In genomic region chr2:152111920-152112319, GRCm38 (mm10) we compare ENCODE assay signal across 8 mouse cellular contexts. TPM values are rescaled to one million over a fixed set of nuclear protein-coding genes. Genes with fewer than 3 reads are reported as not detected.
DNase-seq lines count a peak whose midpoint lies in the region; ATAC-seq lines count a peak whose summit lies in the region.

No protein-coding gene starts in this region.

- H3K4me3 ChIP-seq in intestine, embryonic 14.5 days (ENCODE audit: low read depth, low read length) = no peak overlapping the region

- H3K4me2 ChIP-seq in intestine, embryonic 14.5 days (ENCODE audit: low read length) = no peak overlapping the region

- intact Hi-C loops in gastrocnemius, postnatal 36 days (cut with DNase I) = loop anchor here (1.0 to 5.0 kb wide), 2 partner anchors 85 to 255 kb away; no protein-coding TSS in a partner anchor
- intact Hi-C loops in left cerebral cortex, postnatal 10 days (cut with DNase I) = loop anchor here (2.0 kb wide), 1 partner anchor 85 kb away; no protein-coding TSS in a partner anchor

- no peaks in the 10 kb centered on the region for H3K36me3 ChIP-seq in intestine, embryonic 14.5 days (ENCODE audit: control insufficient read depth, insufficient read depth, low read length)

- no peak overlapping the region for H3K27ac ChIP-seq in intestine, embryonic 14.5 days (ENCODE audit: low read depth)

- 8% methylated on average over 7 of the region's 7 CpGs for WGBS in intestine, embryonic 14.5 days

- no peak overlapping the region for H3K9ac ChIP-seq in intestine, embryonic 14.5 days (ENCODE audit: low read length)

- H3K9me3 ChIP-seq in intestine, embryonic 14.5 days (ENCODE audit: control insufficient read depth, low read length) = no peaks in the 10 kb centered on the region

- peaks cover 4% of the 10 kb centered on the region; the same call in 1 of the 2 replicates for H3K27me3 ChIP-seq in intestine, embryonic 14.5 days (replicated peaks; ENCODE audit: control insufficient read depth, insufficient read depth, low read length)

- peak; percentile 73 for ATAC-seq in intestine, embryonic 14.5 days (replicated peaks; ENCODE audit: low FRiP score, low TSS enrichment, low read depth)

- DNase-seq in adrenal gland, adult 2 months = peak; percentile 89
- peak; percentile 90 for DNase-seq in embryo, embryonic 11.5 days (ENCODE audit: low read depth, low spot score)
- peak; percentile 86 to 87 for DNase-seq in gastrocnemius, postnatal 36 days
- DNase-seq in intestine, embryonic 14.5 days (ENCODE audit: low spot score) = peak; percentile 97
- peak; percentile 86 to 90 for DNase-seq in left cerebral cortex, postnatal 10 days (ENCODE audit: extremely low spot score in 1 of 2, low spot score in 2 of 2)
- peak; percentile 95 for DNase-seq in mesoderm, embryonic 11.5 days (ENCODE audit: low read depth, low spot score)
- peak; percentile 89 for DNase-seq in right cerebral cortex, postnatal 25 days
- DNase-seq in urinary bladder, postnatal 36 days (ENCODE audit: low spot score in 2 of 2) = peak; percentile 86 to 87

- peaks cover 7% of the 10 kb centered on the region; the same call in 1 of the 2 replicates for H3K4me1 ChIP-seq in intestine, embryonic 14.5 days (replicated peaks; ENCODE audit: control insufficient read depth, insufficient read depth, low read length)

RNA-seq across cellular contexts. Expression of gene Srxn1, which starts 6.6 kb away (rescaled TPM):
- 100 to 1,000 TPM; 188 to 772 TPM for total RNA-seq in adrenal gland, adult 2 months (2021)
- 315 and 608 TPM in 2 replicates for polyA plus RNA-seq in adrenal gland, adult 2 months (2012; rRNA removed)
- 10 to 100 TPM; 21.3 to 21.5 TPM for total RNA-seq in gastrocnemius, postnatal 36 days (2021)
- polyA plus RNA-seq in intestine, embryonic 14.5 days (2014; fragmentation: Nextera tagmentation; extraction: Ambion mirVana) = 12.0 and 12.4 TPM in 2 replicates
- total RNA-seq in left cerebral cortex, postnatal 10 days (2021) = 10 to 100 TPM; 38.1 to 38.8 TPM

RNA-seq across cellular contexts. Expression of gene Scrt2, which starts 30.6 kb away (rescaled TPM):
- total RNA-seq in adrenal gland, adult 2 months (2021) = under 1 TPM; 0.21 to 0.35 TPM
- polyA plus RNA-seq in adrenal gland, adult 2 months (2012; rRNA removed) = 0.27 and 0.36 TPM in 2 replicates
- total RNA-seq in gastrocnemius, postnatal 36 days (2021) = not detected
- 0.07 and 0.08 TPM in 2 replicates for polyA plus RNA-seq in intestine, embryonic 14.5 days (2014; fragmentation: Nextera tagmentation; extraction: Ambion mirVana)
- total RNA-seq in left cerebral cortex, postnatal 10 days (2021) = 1 to 10 TPM; 7.8 to 8.5 TPM

RNA-seq across cellular contexts. Expression of gene Tcf15, which starts 31.4 kb away (rescaled TPM):
- 1 to 10 TPM; 2.8 to 5.7 TPM for total RNA-seq in adrenal gland, adult 2 months (2021)
- 19.0 and 32.0 TPM in 2 replicates for polyA plus RNA-seq in adrenal gland, adult 2 months (2012; rRNA removed)
- total RNA-seq in gastrocnemius, postnatal 36 days (2021) = 10 to 100 TPM; 15.7 to 17.4 TPM
- 14.4 and 15.9 TPM in 2 replicates for polyA plus RNA-seq in intestine, embryonic 14.5 days (2014; fragmentation: Nextera tagmentation; extraction: Ambion mirVana)
- under 1 TPM; 0.60 to 0.61 TPM for total RNA-seq in left cerebral cortex, postnatal 10 days (2021)

Comparison
In these comparisons a context has a peak if more than half of its experiments do, and no peak if none do; other contexts are left out.
1. RNA of gene Srxn1, which starts 6.6 kb away (total RNA-seq): 188 to 772 TPM in adrenal gland, adult 2 months; 38.1 to 38.8 TPM in left cerebral cortex, postnatal 10 days and 21.3 to 21.5 TPM in gastrocnemius, postnatal 36 days; every median in the first group is over 4 times any median in the second.
2. RNA of gene Scrt2, which starts 30.6 kb away (total RNA-seq): 7.8 to 8.5 TPM in left cerebral cortex, postnatal 10 days; 0.21 to 0.35 TPM in adrenal gland, adult 2 months and not detected in gastrocnemius, postnatal 36 days; every median in the first group is over 4 times any median in the second.
3. Peak in every context shown above with its lines, with median percentiles within 50 percentile points of each other: DNase-seq.